Mouse (Mus musculus) T-cell, adult 2 months (primary cell): ENCODE measurements around the gene Pmfbp1.
"Not testable (repeated sequence)": the region's sequence is repeated elsewhere in the genome, so short reads cannot be mapped to it uniquely, and the experiment has no call there.

Experiments used
- DNase-seq: peaks from one replicate; pipeline ENCODE4 v3.0.0; 2022; ENCODE audit warnings: low spot score

The Pmfbp1 gene

GRCm38 (mm10) chr8:109493727-109494126, at the start of gene Pmfbp1:
Gene Pmfbp1, plus strand, starts transcription at chr8:109494027.
- no peak for DNase-seq

DNA sequence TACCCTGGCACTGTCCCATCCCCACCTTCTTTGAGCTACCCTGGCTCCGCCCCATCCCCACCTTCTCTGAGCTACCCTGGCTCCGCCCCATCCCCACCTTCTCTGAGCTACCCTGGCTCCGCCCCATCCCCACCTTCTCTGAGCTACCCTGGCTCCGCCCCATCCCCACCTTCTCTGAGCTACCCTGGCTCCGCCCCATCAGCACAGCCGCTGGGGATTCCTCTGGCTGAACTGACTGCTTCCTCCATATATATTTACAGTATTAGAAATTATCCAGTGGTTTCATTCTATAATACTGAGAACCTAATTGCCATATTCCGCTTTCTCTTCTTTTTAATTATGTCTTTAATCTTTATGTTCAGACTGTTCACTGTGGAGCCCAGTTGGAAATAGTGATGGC, 46.9 kb upstream of the Pmfbp1 start:
- DNase-seq = not testable (repeated sequence)

GRCm38 (mm10) chr8:109451000-109451399, 42.8 kb upstream of the Pmfbp1 start:
- DNase-seq = no peak

DNA sequence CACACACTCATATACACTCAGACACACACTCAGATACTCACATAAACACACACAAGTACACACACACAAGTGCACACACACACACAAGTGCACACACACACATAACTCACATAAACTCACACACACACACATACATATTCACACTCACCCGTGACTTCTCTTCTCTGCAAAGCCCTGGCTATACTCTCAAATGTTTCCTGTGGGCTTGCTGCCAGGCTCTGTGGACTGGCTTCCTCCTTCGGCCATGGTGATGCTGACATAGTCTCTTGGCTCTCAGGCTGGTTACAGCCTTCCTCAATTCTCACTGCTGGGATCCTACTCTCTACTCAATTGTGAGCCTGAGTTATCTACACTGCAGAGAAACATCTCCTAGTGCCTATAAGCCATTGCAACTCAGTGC, 38.7 kb upstream of the Pmfbp1 start:
- DNase-seq = no peak

GRCm38 (mm10) chr8:109457387-109457786, 36.4 kb upstream of the Pmfbp1 start:
- no peak for DNase-seq

DNA sequence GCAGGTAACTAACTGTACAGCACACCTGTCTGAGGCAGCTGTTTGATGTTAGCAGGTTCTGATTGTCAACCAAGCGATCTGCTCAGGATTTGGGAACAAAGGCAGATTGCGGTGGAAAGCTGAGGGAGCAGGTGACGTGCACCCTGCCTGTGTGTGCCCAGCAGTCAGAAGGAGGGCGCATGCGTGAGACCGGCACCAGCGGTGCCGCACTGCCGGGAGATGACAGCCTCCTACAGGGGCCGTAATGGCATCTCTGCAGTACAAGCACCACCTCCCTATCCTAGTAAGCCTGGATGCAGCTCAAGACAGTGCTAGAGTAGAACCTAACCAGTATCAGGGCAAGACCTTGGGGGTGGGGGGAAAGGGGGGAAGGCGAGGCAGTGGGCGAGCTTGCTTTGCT, 35.2 kb upstream of the Pmfbp1 start:
- no peak for DNase-seq

DNA sequence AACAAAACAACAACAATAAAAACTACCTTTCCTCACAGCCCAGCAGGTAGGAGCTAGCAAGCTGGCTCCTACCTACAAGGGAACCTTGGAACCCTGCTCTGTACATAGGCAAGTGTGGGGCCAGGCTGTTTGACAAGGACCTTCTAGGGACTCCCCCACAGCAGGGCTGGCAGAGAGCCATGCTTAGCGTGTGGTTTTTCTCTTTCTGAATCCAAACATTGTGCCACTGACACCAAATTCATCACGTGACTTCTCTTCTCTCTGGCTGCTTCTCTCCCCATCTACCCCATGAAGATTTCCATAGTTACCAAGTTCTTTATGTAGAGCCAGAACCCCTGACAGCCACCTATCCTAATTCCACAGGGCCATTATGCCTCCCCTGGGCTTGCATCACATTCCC, 30.8 kb upstream of the Pmfbp1 start:
- no peak for DNase-seq

GRCm38 (mm10) chr8:109463677-109464313, 30.0 kb upstream of the Pmfbp1 start:
- no peak for DNase-seq

DNA sequence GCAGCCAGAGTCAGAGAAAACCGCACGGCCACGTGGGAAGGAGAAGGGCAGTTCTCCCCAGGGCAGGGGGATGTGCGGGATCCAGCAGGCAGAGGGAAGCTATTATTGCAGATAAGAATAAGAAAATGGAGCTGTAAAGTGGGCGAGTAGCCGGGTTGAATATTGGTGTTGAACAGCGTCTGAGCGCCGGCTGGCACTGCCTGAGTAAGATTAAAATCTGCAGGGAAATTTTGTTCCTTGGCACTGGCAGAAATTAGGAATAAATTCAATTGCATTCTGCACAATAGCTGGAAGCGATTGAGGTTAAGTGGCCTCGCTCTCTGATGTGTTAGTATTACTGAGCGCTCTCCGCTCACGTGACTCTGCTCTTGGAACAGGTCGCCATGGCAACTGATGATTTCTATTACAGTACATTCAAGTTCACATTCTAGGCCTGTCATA, 29.4 kb upstream of the Pmfbp1 start:
- no peak for DNase-seq

- no peak for DNase-seq
Observed at GRCm38 (mm10) chr8:109465056-109465455, 28.8 kb upstream of the Pmfbp1 start.

- no peak for DNase-seq
Observed at GRCm38 (mm10) chr8:109465761-109466160, 28.1 kb upstream of the Pmfbp1 start.

DNA sequence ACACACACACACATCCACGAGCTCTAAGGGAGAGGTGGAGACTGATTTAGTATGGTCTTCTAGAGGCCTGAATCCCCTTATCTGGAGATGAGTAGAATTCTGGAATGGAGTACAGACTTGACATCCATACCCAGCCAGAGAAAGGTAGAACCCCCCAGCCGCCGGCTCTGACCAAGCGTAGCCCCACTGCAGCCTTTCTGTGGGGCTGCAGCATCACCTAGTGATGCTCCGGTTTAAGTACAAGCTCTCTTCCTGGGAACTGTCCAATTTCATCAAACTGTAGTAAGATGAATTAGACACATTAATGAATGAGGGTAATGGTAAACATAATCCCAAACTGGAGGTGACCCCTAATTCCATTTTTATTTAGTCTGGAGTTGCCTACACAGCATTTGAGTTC, 26.3 kb upstream of the Pmfbp1 start:
- DNase-seq = no peak

GRCm38 (mm10) chr8:109468112-109468511, 25.7 kb upstream of the Pmfbp1 start:
- no peak for DNase-seq

DNA sequence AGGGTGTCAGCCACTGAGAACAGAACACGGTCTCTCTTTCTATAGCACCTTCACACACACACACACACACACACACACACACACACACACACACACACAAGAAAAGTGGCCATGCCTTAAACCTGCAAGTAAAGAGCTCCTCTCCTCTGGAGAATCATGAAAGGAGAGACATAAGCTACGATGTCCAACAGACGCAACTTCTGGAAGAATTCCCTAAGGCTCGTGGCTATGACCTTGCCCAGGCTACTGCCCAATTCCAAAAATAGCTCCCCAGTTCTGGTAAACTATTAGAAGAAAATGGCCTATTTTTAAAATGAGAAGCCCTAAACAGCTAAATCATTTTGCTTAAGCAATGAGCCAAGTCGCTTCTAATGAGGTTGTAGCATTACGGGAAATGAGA, 22.0 kb upstream of the Pmfbp1 start:
- DNase-seq = no peak

- no peak for DNase-seq
Observed at GRCm38 (mm10) chr8:109472400-109472799, 21.4 kb upstream of the Pmfbp1 start.

DNA sequence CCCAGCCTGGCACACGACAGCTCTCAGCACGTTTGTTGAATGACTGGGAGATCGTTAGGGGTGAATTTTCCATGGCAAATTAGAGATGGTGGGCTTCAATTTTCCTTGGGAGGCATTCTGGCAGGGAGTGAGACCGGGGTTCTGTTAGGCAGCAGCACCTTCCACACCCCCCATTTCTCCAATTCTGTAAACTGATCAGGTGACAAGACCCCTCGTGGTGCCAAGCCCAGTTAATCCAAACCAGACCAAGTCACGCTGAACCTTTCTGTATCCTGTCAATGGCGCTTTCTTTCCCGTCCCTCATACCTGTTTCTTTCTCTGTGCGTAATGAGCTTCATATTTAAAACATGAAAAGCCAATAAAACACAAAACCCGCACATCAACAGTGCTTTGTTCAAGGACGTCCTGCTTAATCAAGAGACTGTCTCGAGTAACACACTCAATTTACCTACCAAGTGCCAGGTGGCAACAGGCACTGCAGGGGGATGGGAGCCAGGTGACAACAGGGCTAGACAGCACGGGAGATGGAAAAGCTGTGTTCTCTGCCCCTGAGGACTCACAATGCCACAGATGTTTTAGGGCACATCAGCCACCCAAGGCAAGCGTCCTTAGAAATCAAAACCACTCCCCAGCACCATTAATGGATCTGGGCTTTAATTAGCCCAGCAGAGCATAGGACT, 19.2 kb upstream of the Pmfbp1 start:
- DNase-seq = no peak

- DNase-seq = no peak
Observed at GRCm38 (mm10) chr8:109475436-109475835, 18.4 kb upstream of the Pmfbp1 start.

GRCm38 (mm10) chr8:109478586-109478985, 15.2 kb upstream of the Pmfbp1 start:
- DNase-seq = no peak

- DNase-seq = no peak
Observed at GRCm38 (mm10) chr8:109484741-109485140, 9.1 kb upstream of the Pmfbp1 start.

DNA sequence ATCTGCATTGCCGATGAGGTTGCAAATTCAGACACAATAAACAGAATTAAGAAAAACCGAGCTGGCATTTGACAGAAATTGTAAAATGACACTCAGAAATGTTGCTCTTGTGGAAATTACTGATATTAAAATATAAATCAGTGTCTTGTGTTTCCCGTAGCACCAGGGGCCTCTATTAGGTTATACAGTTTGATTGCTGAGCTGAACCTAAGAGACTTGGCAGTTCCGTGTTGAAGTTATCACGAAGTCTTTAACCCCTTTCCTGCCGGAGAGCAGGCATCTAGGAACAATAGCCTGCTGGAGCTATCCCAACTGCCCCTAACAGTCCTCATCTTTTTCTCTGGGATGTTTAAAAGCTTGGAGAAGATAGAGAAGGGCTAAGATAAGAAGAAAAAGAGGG, 8.3 kb upstream of the Pmfbp1 start:
- DNase-seq = no peak

DNA sequence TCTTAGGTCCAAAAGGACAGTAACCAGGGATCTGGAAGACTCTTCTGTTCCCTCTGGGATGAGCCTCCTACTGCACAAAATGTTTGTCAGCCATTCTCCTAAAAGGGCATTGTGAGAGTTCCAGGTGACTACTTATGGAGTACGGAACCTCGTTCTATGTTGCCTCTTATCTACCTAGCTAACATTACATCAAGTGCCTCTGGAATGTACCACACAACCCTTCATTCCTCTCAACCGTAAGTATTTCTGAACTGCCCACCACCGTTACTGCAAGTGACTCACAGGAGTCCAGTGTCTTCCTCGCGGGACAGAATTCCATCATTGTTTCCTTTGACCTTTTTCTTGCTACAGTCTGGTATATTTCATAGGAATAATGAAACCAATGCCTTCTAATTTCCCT, 1.0 kb upstream of the Pmfbp1 start:
- DNase-seq = no peak

- no peak for DNase-seq
Observed at GRCm38 (mm10) chr8:109494601-109495000, 774 bp downstream of the Pmfbp1 start.

DNA sequence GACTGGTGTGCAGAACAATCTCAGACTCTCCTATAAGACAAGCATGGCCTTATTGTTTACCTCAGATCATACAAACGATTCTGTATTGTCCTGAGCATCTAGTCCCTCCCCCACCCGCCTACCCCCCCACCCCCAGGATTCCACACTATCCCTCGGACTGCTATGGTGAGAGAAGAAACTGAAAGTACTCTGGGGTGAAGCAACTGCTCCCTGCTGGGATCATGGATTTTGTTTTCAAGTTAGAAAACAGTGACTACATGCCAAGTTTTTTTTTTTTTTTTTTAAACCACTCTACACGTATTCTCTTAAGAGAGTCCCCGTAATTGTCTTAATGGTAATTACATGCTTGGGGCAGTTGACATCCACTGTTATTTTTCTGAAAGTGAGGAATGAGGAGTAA, 3.6 kb downstream of the Pmfbp1 start:
- no peak for DNase-seq
